Mouse (Mus musculus): ENCODE results near the gene Zfp84. TPM values are rescaled to one million over a fixed set of nuclear protein-coding genes. Genes with fewer than 3 reads are reported as not detected.

Zfp84 gene
- polyA plus RNA-seq, 1 experiment, result 4.7 TPM

DNA sequence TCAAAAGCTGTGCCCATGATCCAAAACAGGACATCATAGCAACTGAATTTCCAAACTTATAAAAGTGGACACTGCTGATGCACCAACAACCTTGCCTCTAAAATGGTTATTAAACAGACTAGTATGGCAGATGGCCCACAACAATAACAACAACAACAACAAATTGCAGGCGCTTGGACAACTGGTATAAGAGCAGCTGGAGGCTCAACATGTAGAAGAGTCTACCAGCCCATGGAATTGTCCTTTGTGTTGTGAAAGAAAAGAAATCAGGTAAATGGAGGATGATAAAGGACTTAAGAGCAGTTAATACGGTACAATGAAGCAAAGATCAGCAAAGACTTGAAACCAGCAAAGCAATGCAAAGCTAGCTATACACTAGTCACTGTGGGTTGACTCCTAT is 46.0 kb downstream of the Zfp84 start:
- no peak for DNase-seq
- TF ChIP-seq CTCF (IDR thresholded peaks at IDR 0.05; ENCODE audit: insufficient read depth, low read length) (no peak), POLR2A (IDR thresholded peaks at IDR 0.05; ENCODE audit: borderline replicate concordance, extremely low read depth, low read depth, low read length) (no peak)
- Histone ChIP-seq H3K4me3 (replicated peaks; ENCODE audit: extremely low read depth, low read depth, low read length) (no peak overlapping the region), H3K4me1 (ENCODE audit: control insufficient read depth, insufficient read depth, low read length) (peaks cover 11% of the 10 kb centered on the region)
- 94% methylated on average over 2 of the region's 2 CpGs for WGBS

DNA sequence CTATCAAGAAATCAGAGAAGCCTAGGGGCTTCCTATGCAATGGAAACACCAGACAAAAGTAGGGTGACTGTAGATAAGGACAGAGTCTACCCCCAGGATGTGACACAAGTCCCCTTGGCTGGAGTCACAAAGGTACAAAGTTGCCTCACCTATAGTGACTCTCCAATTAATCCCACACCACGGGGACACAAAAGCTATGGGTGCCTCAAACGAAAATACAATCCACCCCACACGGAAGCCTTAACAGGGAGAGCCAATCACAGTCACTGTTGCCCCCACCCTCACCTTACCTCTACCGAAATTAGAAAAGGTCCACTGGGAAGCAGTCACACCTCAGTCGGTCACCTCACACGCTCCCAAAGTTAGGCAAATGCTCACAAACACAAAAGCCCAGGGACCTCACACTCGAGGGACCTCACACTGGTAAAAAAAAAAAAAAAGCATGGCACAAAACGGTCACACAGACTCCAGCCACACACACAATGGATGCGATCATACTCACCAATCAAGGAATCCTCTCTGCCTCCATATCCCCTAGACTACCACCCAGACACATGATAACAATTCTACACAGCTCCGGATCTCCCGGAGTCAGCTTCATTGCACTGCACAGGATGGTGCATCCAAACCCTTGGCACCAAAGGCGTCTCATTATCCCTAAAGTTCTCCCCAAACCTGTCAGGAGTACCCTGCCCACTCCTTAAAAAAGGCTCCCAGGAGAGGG is 46.9 kb downstream of the Zfp84 start:
- TF ChIP-seq POLR2A (IDR thresholded peaks at IDR 0.05; ENCODE audit: borderline replicate concordance, extremely low read depth, low read depth, low read length), result no peak
- TF ChIP-seq CTCF (IDR thresholded peaks at IDR 0.05; ENCODE audit: insufficient read depth, low read length), result no peak
- peak overlapping the region; percentile 58 for H3K4me3 ChIP-seq (replicated peaks; ENCODE audit: extremely low read depth, low read depth, low read length)
- no peak for DNase-seq
- WGBS, result 3% methylated on average over 12 of the region's 12 CpGs
- H3K4me1 ChIP-seq (ENCODE audit: control insufficient read depth, insufficient read depth, low read length), result peaks cover 11% of the 10 kb centered on the region

- WGBS, result under 1% methylated on average over 26 of the region's 26 CpGs
- H3K4me1 ChIP-seq (ENCODE audit: control insufficient read depth, insufficient read depth, low read length), result peaks cover 11% of the 10 kb centered on the region
- TF ChIP-seq POLR2A (IDR thresholded peaks at IDR 0.05; ENCODE audit: borderline replicate concordance, extremely low read depth, low read depth, low read length), result peak; percentile 87; the same call in 1 of the 2 replicates
- TF ChIP-seq CTCF (IDR thresholded peaks at IDR 0.05; ENCODE audit: insufficient read depth, low read length), result no peak
- peak; percentile 76 for DNase-seq
- peak within 1 kb of the TSS; percentile 80 for H3K4me3 ChIP-seq (replicated peaks; ENCODE audit: extremely low read depth, low read depth, low read length)
Observed at GRCm38 (mm10) chr7:29815910-29816429, 47.6 kb downstream of the Zfp84 start, which contains the start of gene Zfp790. Gene Zfp790, plus strand, starts transcription at chr7:29816114.

- WGBS, result 1% methylated on average over 12 of the region's 12 CpGs
- Histone ChIP-seq H3K4me1 (ENCODE audit: control insufficient read depth, insufficient read depth, low read length) (peaks cover 11% of the 10 kb centered on the region), H3K4me3 (replicated peaks; ENCODE audit: extremely low read depth, low read depth, low read length) (peak overlapping the region; percentile 78)
- peak; percentile 69 for DNase-seq
- no peak for TF ChIP-seq POLR2A (IDR thresholded peaks at IDR 0.05; ENCODE audit: borderline replicate concordance, extremely low read depth, low read depth, low read length)
- TF ChIP-seq CTCF (IDR thresholded peaks at IDR 0.05; ENCODE audit: insufficient read depth, low read length), result no peak
Observed at GRCm38 (mm10) chr7:29818619-29819254, 50.4 kb downstream of the Zfp84 start.

GRCm38 (mm10) chr7:29828001-29828400 is 59.6 kb downstream of the Zfp84 start:
- no peak for DNase-seq
- no peak overlapping the region for H3K4me3 ChIP-seq (replicated peaks; ENCODE audit: extremely low read depth, low read depth, low read length)
- no peaks in the 10 kb centered on the region for H3K4me1 ChIP-seq (ENCODE audit: control insufficient read depth, insufficient read depth, low read length)
- 84% methylated on average over 12 of the region's 12 CpGs for WGBS
- TF ChIP-seq POLR2A (IDR thresholded peaks at IDR 0.05; ENCODE audit: borderline replicate concordance, extremely low read depth, low read depth, low read length) (no peak), CTCF (IDR thresholded peaks at IDR 0.05; ENCODE audit: insufficient read depth, low read length) (no peak)

Other genes starting within 250 kb of the Zfp84 start
- gene Sipa1l3, start 249.9 kb upstream of the Zfp84 start, polyA plus RNA-seq (2012; rRNA removed), result 125 and 132 TPM in 2 replicates
- gene Catsperg2, start 41.5 kb upstream of the Zfp84 start, polyA plus RNA-seq (2012; rRNA removed), result 0.19 TPM in 1 of 2 replicates, not detected in the other
- gene Zfp30, start 15.4 kb downstream of the Zfp84 start, polyA plus RNA-seq (2012; rRNA removed), result 1.8 and 2.0 TPM in 2 replicates
- gene Zfp790, start 47.6 kb downstream of the Zfp84 start, polyA plus RNA-seq (2012; rRNA removed), result 2.3 and 3.3 TPM in 2 replicates
- gene Zfp940, start 85.1 kb downstream of the Zfp84 start, polyA plus RNA-seq (2012; rRNA removed), result 0.24 and 0.57 TPM in 2 replicates
- 1.1 and 1.8 TPM in 2 replicates for gene Zfp420, start 91.4 kb downstream of the Zfp84 start, polyA plus RNA-seq (2012; rRNA removed)
- gene Zfp27, start 138.0 kb downstream of the Zfp84 start, polyA plus RNA-seq (2012; rRNA removed), result 1.5 and 2.6 TPM in 2 replicates
- 1.1 and 1.9 TPM in 2 replicates for gene Zfp383, start 139.7 kb downstream of the Zfp84 start, polyA plus RNA-seq (2012; rRNA removed)
- 7.9 and 8.3 TPM in 2 replicates for gene Zfp74, start 185.5 kb downstream of the Zfp84 start, polyA plus RNA-seq (2012; rRNA removed)
- gene Zfp568, start 215.4 kb downstream of the Zfp84 start, polyA plus RNA-seq (2012; rRNA removed), result 5.1 and 6.1 TPM in 2 replicates

All from lung, adult 2 months (tissue).